Mouse (Mus musculus) right cerebral cortex, postnatal 10 days (tissue): Measurements from ENCODE around the gene Lin54.

Experiments used
- DNase-seq, 2 experiments: peaks; one replicate each; pipeline ENCODE4 v3.0.0; 2021; ENCODE audit warnings: low spot score in 2 of 2

Gene Lin54

DNA sequence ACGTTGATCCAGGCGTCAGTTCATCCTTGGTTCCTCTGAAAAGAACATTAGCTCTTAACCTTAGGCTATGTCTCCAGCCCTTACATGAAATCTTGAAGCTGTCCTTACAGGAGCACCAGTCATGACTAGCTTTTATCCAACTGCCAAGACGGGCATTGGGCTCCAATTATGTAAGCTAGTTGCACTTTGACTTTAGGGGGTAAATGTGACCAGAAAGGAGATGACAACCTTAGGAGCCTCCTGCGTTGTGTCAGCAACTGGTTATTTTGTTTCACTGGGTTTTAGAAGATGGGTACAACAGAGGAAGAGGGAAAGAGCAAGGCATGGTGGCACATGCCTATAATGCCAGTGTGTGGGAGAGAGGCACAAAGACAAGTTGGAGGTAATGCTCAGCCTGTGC is 81.6 kb downstream of the Lin54 start:
- no peak for DNase-seq

- DNase-seq, result no peak
Measured at GRCm38 (mm10) chr5:100418077-100418476, 82.4 kb downstream of the Lin54 start.

- peak; percentile 98 for DNase-seq
Measured at GRCm38 (mm10) chr5:100415761-100416590, 84.5 kb downstream of the Lin54 start, which contains the start of gene Sec31a. TSS of gene Sec31a (minus strand) at chr5:100416234.

- DNase-seq, result no peak
Measured at GRCm38 (mm10) chr5:100414474-100415196, 85.8 kb downstream of the Lin54 start.

- DNase-seq, result no peak
Measured at GRCm38 (mm10) chr5:100412886-100413285, 87.6 kb downstream of the Lin54 start.

- DNase-seq, result no peak
Measured at GRCm38 (mm10) chr5:100410281-100410680, 90.2 kb downstream of the Lin54 start.

DNA sequence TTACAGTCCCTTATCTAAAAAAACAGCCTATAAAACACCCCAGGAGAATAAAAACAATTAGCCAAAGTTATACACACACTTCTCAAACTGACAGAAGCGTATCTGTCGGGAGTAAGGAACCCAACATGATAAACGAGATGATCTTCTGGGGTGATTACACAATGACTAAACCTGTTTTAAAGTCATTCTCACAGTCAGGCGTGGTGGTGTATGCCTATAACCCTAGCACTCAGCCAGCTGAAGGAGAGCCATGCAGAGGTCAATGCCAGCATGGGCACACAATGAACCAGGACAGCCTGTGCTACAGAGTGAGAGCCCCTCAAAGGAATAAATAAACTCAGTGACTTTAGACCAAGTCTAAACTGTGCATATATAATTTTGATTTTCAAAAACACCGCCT is 92.0 kb downstream of the Lin54 start:
- no peak for DNase-seq

- no peak for DNase-seq
Measured at GRCm38 (mm10) chr5:100396753-100397152, 103.7 kb downstream of the Lin54 start.

- DNase-seq, result no peak
Measured at GRCm38 (mm10) chr5:100393681-100394080, 106.8 kb downstream of the Lin54 start.

- DNase-seq, result no peak
Measured at GRCm38 (mm10) chr5:100392436-100392955, 107.9 kb downstream of the Lin54 start.
